Mouse (Mus musculus): Measurements from ENCODE around the gene Ier5l. TPM values are rescaled to one million over a fixed set of nuclear protein-coding genes. Genes with fewer than 3 reads are reported as not detected.

Gene Ier5l
- polyA plus RNA-seq, 1 experiment from 2014 or later, result 2.2 TPM

- peak; percentile 89 for ATAC-seq
- Histone ChIP-seq H3K27ac (ENCODE audit: low read depth, low read length) (no peak overlapping the region), H3K4me2 (replicated peaks; ENCODE audit: low read depth) (peak overlapping the region; percentile 66), H3K9ac (ENCODE audit: low read depth, low read length) (peak overlapping the region; percentile 40), H3K4me1 (replicated peaks; ENCODE audit: control insufficient read depth, insufficient read depth, low read length) (no peaks in the 10 kb centered on the region), H3K4me3 (ENCODE audit: low read depth, low read length) (peak overlapping the region; percentile 28), H3K27me3 (replicated peaks; ENCODE audit: control insufficient read depth, insufficient read depth, low read length) (no peaks in the 10 kb centered on the region), H3K36me3 (ENCODE audit: control insufficient read depth, insufficient read depth) (no peaks in the 10 kb centered on the region), H3K9me3 (ENCODE audit: control insufficient read depth) (no peaks in the 10 kb centered on the region)
- 27% methylated on average over 22 of the region's 22 CpGs for WGBS
- no peak for TF ChIP-seq CTCF (IDR thresholded peaks at IDR 0.05; ENCODE audit: low read depth)
Observed at GRCm38 (mm10) chr2:30495909-30496861, 22.2 kb upstream of the Ier5l start.

GRCm38 (mm10) chr2:30495000-30495908 is 21.2 kb upstream of the Ier5l start:
- H3K27me3 ChIP-seq (replicated peaks; ENCODE audit: control insufficient read depth, insufficient read depth, low read length), result no peaks in the 10 kb centered on the region
- 80% methylated on average over 8 of the region's 8 CpGs for WGBS
- no peak overlapping the region for H3K27ac ChIP-seq (ENCODE audit: low read depth, low read length)
- H3K9ac ChIP-seq (ENCODE audit: low read depth, low read length), result 0 out of 2 replicates have a peak overlapping the region, but pooled peaks have one; percentile 40
- no peak for TF ChIP-seq CTCF (IDR thresholded peaks at IDR 0.05; ENCODE audit: low read depth)
- peak overlapping the region; percentile 28; the same call in 1 of the 2 replicates for H3K4me3 ChIP-seq (ENCODE audit: low read depth, low read length)
- no peaks in the 10 kb centered on the region for H3K4me1 ChIP-seq (replicated peaks; ENCODE audit: control insufficient read depth, insufficient read depth, low read length)
- H3K4me2 ChIP-seq (replicated peaks; ENCODE audit: low read depth), result peak overlapping the region; percentile 66
- no peaks in the 10 kb centered on the region for H3K36me3 ChIP-seq (ENCODE audit: control insufficient read depth, insufficient read depth)
- ATAC-seq, result no peak
- no peaks in the 10 kb centered on the region for H3K9me3 ChIP-seq (ENCODE audit: control insufficient read depth)

DNA sequence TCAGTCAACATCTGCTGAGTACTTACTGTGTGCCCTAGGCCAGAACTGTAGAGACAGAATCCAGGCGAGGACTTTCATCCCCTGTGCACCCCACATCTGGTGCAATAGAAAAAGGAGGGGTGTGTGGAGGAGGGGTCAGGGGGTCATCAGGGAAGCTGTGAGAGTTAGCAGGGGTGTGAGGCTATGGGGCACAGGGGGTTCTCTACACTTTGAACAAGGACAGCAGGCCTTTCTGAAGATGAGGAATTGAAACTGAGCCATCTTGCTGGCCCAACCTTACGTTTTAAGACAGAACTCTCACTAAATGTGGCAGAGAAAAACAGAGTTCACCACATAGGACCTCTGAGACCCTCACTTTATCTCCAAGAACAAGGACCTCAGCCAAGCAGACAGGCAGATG is 16.4 kb upstream of the Ier5l start:
- TF ChIP-seq CTCF (IDR thresholded peaks at IDR 0.05; ENCODE audit: low read depth), result no peak
- 72% methylated on average over 2 of the region's 2 CpGs for WGBS
- H3K27me3 ChIP-seq (replicated peaks; ENCODE audit: control insufficient read depth, insufficient read depth, low read length), result no peaks in the 10 kb centered on the region
- H3K36me3 ChIP-seq (ENCODE audit: control insufficient read depth, insufficient read depth), result no peaks in the 10 kb centered on the region
- H3K9me3 ChIP-seq (ENCODE audit: control insufficient read depth), result no peaks in the 10 kb centered on the region
- no peak for ATAC-seq
- no peak overlapping the region for H3K27ac ChIP-seq (ENCODE audit: low read depth, low read length)
- no peaks in the 10 kb centered on the region for H3K4me1 ChIP-seq (replicated peaks; ENCODE audit: control insufficient read depth, insufficient read depth, low read length)
- no peak overlapping the region for H3K9ac ChIP-seq (ENCODE audit: low read depth, low read length)
- no peak overlapping the region for H3K4me3 ChIP-seq (ENCODE audit: low read depth, low read length)
- no peak overlapping the region for H3K4me2 ChIP-seq (replicated peaks; ENCODE audit: low read depth)

GRCm38 (mm10) chr2:30487597-30487996 is 13.6 kb upstream of the Ier5l start:
- Histone ChIP-seq H3K4me1 (replicated peaks; ENCODE audit: control insufficient read depth, insufficient read depth, low read length) (no peaks in the 10 kb centered on the region), H3K4me3 (ENCODE audit: low read depth, low read length) (no peak overlapping the region), H3K9ac (ENCODE audit: low read depth, low read length) (peak overlapping the region; percentile 7; the same call in 1 of the 2 replicates), H3K4me2 (replicated peaks; ENCODE audit: low read depth) (no peak overlapping the region), H3K27me3 (replicated peaks; ENCODE audit: control insufficient read depth, insufficient read depth, low read length) (no peaks in the 10 kb centered on the region), H3K27ac (ENCODE audit: low read depth, low read length) (no peak overlapping the region), H3K9me3 (ENCODE audit: control insufficient read depth) (no peaks in the 10 kb centered on the region), H3K36me3 (ENCODE audit: control insufficient read depth, insufficient read depth) (no peaks in the 10 kb centered on the region)
- 45% methylated on average over 7 of the region's 7 CpGs for WGBS
- ATAC-seq, result no peak
- TF ChIP-seq CTCF (IDR thresholded peaks at IDR 0.05; ENCODE audit: low read depth), result no peak

GRCm38 (mm10) chr2:30478526-30478925 is 4.5 kb upstream of the Ier5l start:
- ATAC-seq, result no peak
- Histone ChIP-seq H3K36me3 (ENCODE audit: control insufficient read depth, insufficient read depth) (no peaks in the 10 kb centered on the region), H3K27ac (ENCODE audit: low read depth, low read length) (no peak overlapping the region), H3K4me2 (replicated peaks; ENCODE audit: low read depth) (no peak overlapping the region), H3K9me3 (ENCODE audit: control insufficient read depth) (no peaks in the 10 kb centered on the region), H3K27me3 (replicated peaks; ENCODE audit: control insufficient read depth, insufficient read depth, low read length) (no peaks in the 10 kb centered on the region), H3K9ac (ENCODE audit: low read depth, low read length) (no peak overlapping the region), H3K4me1 (replicated peaks; ENCODE audit: control insufficient read depth, insufficient read depth, low read length) (peaks cover 5% of the 10 kb centered on the region; the same call in 1 of the 2 replicates), H3K4me3 (ENCODE audit: low read depth, low read length) (no peak overlapping the region)
- 86% methylated on average over 1 of the region's 1 CpGs for WGBS
- no peak for TF ChIP-seq CTCF (IDR thresholded peaks at IDR 0.05; ENCODE audit: low read depth)

- Histone ChIP-seq H3K27ac (ENCODE audit: low read depth, low read length) (no peak overlapping the region), H3K4me3 (ENCODE audit: low read depth, low read length) (no peak overlapping the region), H3K9me3 (ENCODE audit: control insufficient read depth) (no peaks in the 10 kb centered on the region), H3K4me1 (replicated peaks; ENCODE audit: control insufficient read depth, insufficient read depth, low read length) (peaks cover 5% of the 10 kb centered on the region; the same call in 1 of the 2 replicates), H3K4me2 (replicated peaks; ENCODE audit: low read depth) (no peak overlapping the region), H3K36me3 (ENCODE audit: control insufficient read depth, insufficient read depth) (no peaks in the 10 kb centered on the region), H3K27me3 (replicated peaks; ENCODE audit: control insufficient read depth, insufficient read depth, low read length) (no peaks in the 10 kb centered on the region), H3K9ac (ENCODE audit: low read depth, low read length) (no peak overlapping the region)
- TF ChIP-seq CTCF (IDR thresholded peaks at IDR 0.05; ENCODE audit: low read depth), result no peak
- WGBS, result 52% methylated on average over 2 of the region's 2 CpGs
- no peak for ATAC-seq
Observed at GRCm38 (mm10) chr2:30476241-30476640, 2.2 kb upstream of the Ier5l start.

All from intestine, postnatal 0 days (tissue).